Mouse (Mus musculus) G1E-ER4 (cell line): ENCODE data around the gene Plxna1. TPM values are rescaled to one million over a fixed set of nuclear protein-coding genes. Genes with fewer than 3 reads are reported as not detected.

Source experiments
- GATA1 ChIP-seq: IDR thresholded peaks from one replicate; pipeline ENCODE4 v1.8.0; 2012; ENCODE audit warnings: low read length, inconsistent platforms
- polyA plus RNA-seq: library from polyadenylated mRNA; stranded (reverse); fragments of >175 nt; gene quantifications from 2 replicates; pipeline ENCODE4 v1.2.3, GENCODE M21; 2012

The Plxna1 gene
- 14.0 and 14.8 TPM in 2 replicates for polyA plus RNA-seq

- TF ChIP-seq GATA1, result no peak
Observed at GRCm38 (mm10) chr6:89362281-89363106, at the start of gene Plxna1. TSS of gene Plxna1 (minus strand) at chr6:89362620.

DNA sequence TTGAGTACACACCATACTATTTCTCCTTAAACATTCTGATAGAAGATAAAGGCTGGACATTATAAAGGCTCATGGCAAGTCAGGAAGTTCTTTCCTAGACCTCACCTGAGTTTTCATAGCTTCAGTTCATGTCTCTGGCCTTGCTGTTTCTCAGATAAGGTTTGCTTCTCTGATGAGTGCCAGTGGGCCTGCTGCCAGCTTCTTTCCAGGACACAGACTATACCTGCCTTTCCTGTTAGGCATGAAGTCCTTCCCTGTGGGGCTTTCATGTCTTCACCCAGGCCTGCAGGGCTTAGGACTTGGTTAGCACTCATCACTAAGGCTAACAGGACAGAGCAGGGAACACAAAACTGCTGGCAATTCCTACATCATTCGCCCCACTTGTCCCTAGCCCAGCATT lies 46.6 kb upstream of the Plxna1 start:
- TF ChIP-seq GATA1, result no peak

DNA sequence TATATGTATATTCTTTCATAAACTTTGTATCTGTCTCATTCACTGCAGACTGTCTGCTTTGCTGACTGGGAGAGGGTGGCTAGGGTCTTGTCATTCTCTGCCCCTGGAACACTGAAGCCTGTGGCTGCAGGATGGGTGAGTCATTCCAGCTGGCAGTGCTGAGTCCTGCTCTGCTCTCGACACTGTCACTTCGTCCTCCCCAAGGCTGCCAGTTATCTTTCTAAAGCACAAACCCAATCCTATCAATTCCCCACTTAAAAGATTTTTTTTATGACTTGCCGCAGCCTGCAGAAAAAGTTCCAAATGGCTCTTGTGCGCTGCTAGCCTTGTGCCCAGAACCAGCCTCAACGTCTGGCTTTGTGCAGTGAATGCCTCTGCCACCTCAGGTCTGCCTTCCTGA lies 45.8 kb upstream of the Plxna1 start:
- no peak for TF ChIP-seq GATA1

- TF ChIP-seq GATA1, result no peak
Observed at GRCm38 (mm10) chr6:89407247-89407889, 44.9 kb upstream of the Plxna1 start.

DNA sequence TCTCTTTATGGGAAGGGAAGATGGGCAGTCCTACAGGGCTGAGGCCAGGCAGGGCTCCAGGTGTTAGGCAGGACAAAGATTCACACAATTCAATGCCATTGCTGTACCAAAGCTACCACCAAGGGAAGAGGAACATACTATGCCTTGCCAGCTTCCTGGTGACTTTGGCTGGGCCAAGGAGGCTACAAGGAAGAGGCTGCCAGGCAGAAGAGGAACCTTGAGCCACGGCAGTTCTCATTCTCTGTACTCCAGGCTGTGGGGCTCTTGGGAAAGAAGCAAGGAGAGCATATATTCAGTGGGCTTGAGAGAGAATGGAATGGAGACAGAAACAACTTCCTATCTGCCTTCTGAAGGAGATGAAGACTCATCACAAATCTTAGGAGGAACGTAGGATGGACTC lies 42.5 kb upstream of the Plxna1 start:
- no peak for TF ChIP-seq GATA1

- TF ChIP-seq GATA1, result no peak
Observed at GRCm38 (mm10) chr6:89403257-89404225, 41.1 kb upstream of the Plxna1 start.

DNA sequence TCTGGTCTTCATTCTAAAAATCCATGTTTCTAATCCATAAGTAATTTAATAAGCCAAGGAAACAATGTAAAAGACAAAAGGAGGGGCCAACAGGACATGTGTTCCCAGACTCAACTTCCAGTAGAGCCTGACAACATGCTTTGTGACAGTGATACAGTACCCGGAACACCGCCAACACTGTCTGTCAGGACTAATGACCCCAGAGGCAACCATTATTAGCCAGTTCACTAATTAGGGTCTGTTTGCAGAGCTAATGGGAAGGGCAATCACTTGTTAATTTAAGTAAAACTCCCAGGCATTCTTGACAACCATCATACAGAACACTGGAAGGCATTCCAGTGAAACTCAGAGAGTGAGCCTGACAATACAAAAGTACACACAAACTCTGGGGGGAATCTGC lies 40.0 kb upstream of the Plxna1 start:
- no peak for TF ChIP-seq GATA1

DNA sequence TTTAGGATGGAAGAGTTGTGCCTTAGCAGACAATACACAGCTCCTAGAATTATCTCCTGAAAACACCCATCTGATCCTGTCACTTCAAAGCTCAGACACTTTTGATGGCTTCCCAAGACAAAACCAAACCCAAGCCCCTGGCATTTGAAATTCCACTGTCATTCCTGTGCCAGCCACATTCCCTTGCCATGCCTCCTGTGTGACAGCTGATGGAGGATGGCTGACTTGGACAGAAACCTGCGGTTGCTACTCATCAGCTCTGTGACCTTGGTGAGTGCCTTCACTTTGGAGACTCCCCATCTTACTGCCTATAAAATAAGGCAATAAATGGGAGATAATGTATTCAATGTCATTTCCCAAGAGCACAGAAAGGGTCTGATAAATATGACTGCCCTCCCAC lies 37.1 kb upstream of the Plxna1 start:
- no peak for TF ChIP-seq GATA1

DNA sequence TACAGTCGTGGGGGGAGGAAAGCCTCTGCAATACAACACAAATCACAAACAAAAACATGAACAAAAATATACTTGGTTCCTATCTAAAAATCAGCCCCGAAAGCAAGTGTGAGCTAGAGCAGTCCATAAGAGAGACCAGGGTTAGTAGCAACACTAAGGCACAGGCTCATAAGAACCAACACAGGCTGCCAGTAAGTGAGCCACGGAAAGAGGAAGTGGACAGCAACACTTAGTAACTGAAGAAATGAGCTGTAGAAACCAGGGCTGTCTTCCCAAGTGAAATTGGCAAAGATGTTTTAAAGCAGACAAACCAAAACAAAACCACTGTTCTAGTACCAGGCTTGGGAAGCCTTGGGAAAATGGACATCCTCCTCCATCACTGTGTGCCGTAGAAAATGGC lies 35.5 kb upstream of the Plxna1 start:
- TF ChIP-seq GATA1, result no peak

- TF ChIP-seq GATA1, result no peak
Observed at GRCm38 (mm10) chr6:89393820-89394219, 31.4 kb upstream of the Plxna1 start.

DNA sequence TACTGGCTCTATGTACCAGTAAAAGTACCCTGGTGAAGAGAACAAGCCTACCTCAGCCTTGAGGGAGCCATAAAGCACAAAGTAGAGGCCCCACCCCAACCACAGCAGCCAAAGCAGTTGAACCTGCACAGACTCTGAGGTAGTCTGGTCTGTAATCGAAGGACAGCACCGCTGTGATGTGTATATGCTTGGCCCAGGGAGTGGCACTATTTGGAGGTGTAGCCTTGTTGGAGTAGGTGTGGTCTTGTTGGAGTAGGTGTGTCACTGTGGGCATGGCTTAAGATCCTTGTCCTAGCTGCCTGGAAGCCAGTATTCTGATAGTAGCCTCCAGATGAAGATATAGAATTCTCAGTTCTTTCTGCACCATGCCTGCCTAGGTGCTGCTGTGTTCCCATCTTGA lies 29.8 kb upstream of the Plxna1 start:
- no peak for TF ChIP-seq GATA1

DNA sequence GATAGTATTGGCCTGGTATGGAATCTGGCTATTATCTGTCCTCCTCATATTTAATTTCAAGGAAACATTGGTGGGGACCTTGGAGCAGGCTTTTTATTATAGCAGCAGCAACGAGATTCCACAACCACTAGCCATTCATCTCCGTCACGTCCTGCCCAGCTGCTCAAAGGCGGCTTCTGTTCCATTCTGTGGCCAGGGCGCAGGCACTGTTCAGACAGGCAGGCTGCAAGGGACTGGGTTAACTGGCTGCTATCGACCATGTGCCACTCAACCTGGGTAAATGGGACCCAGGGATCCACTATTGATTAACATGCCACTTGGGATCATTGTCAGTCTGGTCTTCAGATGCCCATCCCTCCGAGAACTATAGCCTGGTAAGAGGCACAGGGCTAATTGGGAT lies 27.4 kb upstream of the Plxna1 start:
- TF ChIP-seq GATA1, result no peak

- TF ChIP-seq GATA1, result no peak
Observed at GRCm38 (mm10) chr6:89386956-89387355, 24.5 kb upstream of the Plxna1 start.

GRCm38 (mm10) chr6:89384699-89385098 lies 22.3 kb upstream of the Plxna1 start:
- TF ChIP-seq GATA1, result no peak

DNA sequence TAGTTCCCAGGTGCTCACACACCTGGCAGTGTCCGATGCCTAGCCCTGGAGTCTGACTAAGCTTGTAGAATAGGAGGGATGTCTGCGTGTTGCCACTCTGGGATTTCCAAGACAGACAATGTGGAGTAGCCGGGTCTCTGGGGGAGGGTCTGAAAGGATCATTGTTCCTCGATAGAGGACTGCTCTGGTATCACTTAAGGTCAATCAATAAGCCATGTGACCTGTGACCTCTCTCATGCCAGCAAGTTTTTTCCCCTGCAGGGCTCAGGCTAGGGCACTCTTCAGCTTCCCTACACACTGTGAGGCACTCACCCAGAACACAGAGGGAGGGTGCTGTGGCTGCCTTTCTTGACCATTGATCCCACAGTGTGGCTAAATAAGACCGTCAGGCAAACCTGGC lies 19.4 kb upstream of the Plxna1 start:
- no peak for TF ChIP-seq GATA1

DNA sequence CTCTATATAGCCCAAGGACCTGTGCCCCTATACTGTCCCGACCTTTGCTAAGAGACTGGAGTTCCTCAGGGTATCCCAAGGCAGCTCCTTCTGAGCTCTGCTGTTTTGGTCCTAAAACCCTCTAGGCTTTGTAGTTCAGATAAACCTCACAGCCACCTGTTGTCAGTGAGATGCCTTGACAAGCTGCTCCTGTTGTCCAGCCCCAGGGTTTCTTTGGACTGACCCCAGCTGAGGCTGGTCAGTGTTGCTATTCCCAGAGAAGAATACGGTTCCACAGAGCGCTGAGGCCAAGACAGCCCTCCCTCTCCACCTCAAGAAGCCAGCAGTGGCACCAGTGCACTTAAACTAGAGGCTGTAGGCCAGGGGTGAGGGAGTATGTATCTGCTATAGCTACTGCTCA lies 18.8 kb upstream of the Plxna1 start:
- no peak for TF ChIP-seq GATA1

- no peak for TF ChIP-seq GATA1
Observed at GRCm38 (mm10) chr6:89380751-89381150, 18.3 kb upstream of the Plxna1 start.
